Mouse (Mus musculus) layer of hippocampus, adult 9-10 months (tissue): Measurements from ENCODE around the gene Cnot10.

Experiments
- DNase-seq: peaks from one replicate; pipeline ENCODE4 v3.0.0; 2022; ENCODE audit warnings: low spot score

Gene Cnot10

GRCm38 (mm10) chr9:114544754-114545393 lies 95.1 kb downstream of the Cnot10 start:
- DNase-seq = no peak

GRCm38 (mm10) chr9:114543882-114544753 lies 95.9 kb downstream of the Cnot10 start:
- no peak for DNase-seq

GRCm38 (mm10) chr9:114541279-114541741 lies 98.7 kb downstream of the Cnot10 start:
- no peak for DNase-seq

GRCm38 (mm10) chr9:114538996-114539563 lies 100.9 kb downstream of the Cnot10 start:
- DNase-seq = no peak

- DNase-seq = no peak
Observed at GRCm38 (mm10) chr9:114536628-114537027, 103.4 kb downstream of the Cnot10 start.
